Mouse (Mus musculus) kidney, adult 2 months (tissue): Measurements from ENCODE around the gene Adgrf1. TPM values are rescaled to one million over a fixed set of nuclear protein-coding genes. Genes with fewer than 3 reads are reported as not detected.
A peak's percentile ranks its signal among the peaks of the same experiment; 100 is the strongest.

Source experiments
- DNase-seq: peaks from one replicate; pipeline ENCODE4 v3.0.0; 2021
- H3K27ac ChIP-seq: fragments of 200-500 bp; 2 replicates; pipeline ENCODE4 v1.5.1; 2012; ENCODE audit warnings: low read depth, low read length, control low read depth, inconsistent platforms; ENCODE audit not compliant: insufficient read depth
- H3K27me3 ChIP-seq: fragments of 200-500 bp; replicated peaks from 2 replicates; pipeline ENCODE4 v1.6.1; 2012; ENCODE audit warnings: mild to moderate bottlenecking, moderate library complexity, low read length, inconsistent platforms; ENCODE audit not compliant: control insufficient read depth, insufficient read depth
- H3K36me3 ChIP-seq: fragments of 200-500 bp; 2 replicates; pipeline ENCODE4 v1.6.1; 2012; ENCODE audit warnings: mild to moderate bottlenecking, moderate library complexity, low read length, inconsistent platforms; ENCODE audit not compliant: control insufficient read depth, insufficient read depth
- H3K4me1 ChIP-seq: fragments of 200-500 bp; 2 replicates; pipeline ENCODE4 v1.6.1; 2011; ENCODE audit warnings: low read length; ENCODE audit not compliant: control insufficient read depth, insufficient read depth
- H3K4me3 ChIP-seq: fragments of 200-500 bp; 2 replicates; pipeline ENCODE4 v1.5.1; 2011; ENCODE audit warnings: mild to moderate bottlenecking, low read depth, low read length, control low read depth; ENCODE audit not compliant: insufficient read depth
- CTCF ChIP-seq: fragments of 200-500 bp; conservative IDR thresholded peaks from 2 replicates; pipeline ENCODE4 v1.5.1; 2011; ENCODE audit warnings: low read depth, mild to moderate bottlenecking, control low read depth, low read length, moderate library complexity, mixed read lengths; ENCODE audit not compliant: insufficient read depth, insufficient read length
- POLR2A ChIP-seq: fragments of 200-500 bp; IDR thresholded peaks from one replicate; pipeline ENCODE4 v1.6.1; 2011; ENCODE audit warnings: low read depth, low read length, control low read depth
- WGBS: fragments of 180-500 bp; shearing (Covaris S2); methylation state at CpG from one replicate; pipeline ENCODE4 v1.1.7; 2018; 5-methylcytosine and 5-hydroxymethylcytosine counted together
- polyA plus RNA-seq: library from polyadenylated mRNA; depleted of rRNA; stranded (reverse); fragments of >200 nt; gene quantifications from 2 replicates; pipeline ENCODE4 v1.2.3, GENCODE M21; 2012

Gene Adgrf1
- polyA plus RNA-seq, 1 experiment: 0.92 TPM

GRCm38 (mm10) chr17:43254261-43254660 is 15.9 kb upstream of the Adgrf1 start:
- Histone ChIP-seq H3K27me3 (no peaks in the 10 kb centered on the region), H3K4me3 (no peak overlapping the region), H3K36me3 (no peaks in the 10 kb centered on the region), H3K27ac (no peak overlapping the region), H3K4me1 (0 out of 2 replicates have a peak, but pooled peaks cover 5% of the 10 kb centered on the region)
- WGBS: 53% methylated on average over 3 of the region's 3 CpGs
- peak; percentile 46 for DNase-seq
- TF ChIP-seq POLR2A: no peak
- TF ChIP-seq CTCF: no peak

GRCm38 (mm10) chr17:43256536-43257135 is 13.5 kb upstream of the Adgrf1 start:
- Histone ChIP-seq H3K27me3 (no peaks in the 10 kb centered on the region), H3K27ac (no peak overlapping the region), H3K4me1 (0 out of 2 replicates have a peak, but pooled peaks cover 1% of the 10 kb centered on the region), H3K4me3 (no peak overlapping the region), H3K36me3 (no peaks in the 10 kb centered on the region)
- WGBS: 77% methylated on average over 12 of the region's 12 CpGs
- TF ChIP-seq POLR2A (no peak), CTCF (no peak)
- DNase-seq: no peak

- Histone ChIP-seq H3K36me3 (no peaks in the 10 kb centered on the region), H3K27me3 (no peaks in the 10 kb centered on the region), H3K4me1 (no peaks in the 10 kb centered on the region), H3K27ac (no peak overlapping the region), H3K4me3 (no peak overlapping the region)
- peak; percentile 12 for DNase-seq
- TF ChIP-seq CTCF (no peak), POLR2A (no peak)
- WGBS: 83% methylated on average over 1 of the region's 1 CpGs
Measured at GRCm38 (mm10) chr17:43257699-43258098, 12.4 kb upstream of the Adgrf1 start.

GRCm38 (mm10) chr17:43261937-43262336 is 8.2 kb upstream of the Adgrf1 start:
- no peaks in the 10 kb centered on the region for H3K36me3 ChIP-seq
- DNase-seq: no peak
- no peaks in the 10 kb centered on the region for H3K4me1 ChIP-seq
- no peak overlapping the region for H3K27ac ChIP-seq
- no peak overlapping the region for H3K4me3 ChIP-seq
- no peaks in the 10 kb centered on the region for H3K27me3 ChIP-seq
- TF ChIP-seq CTCF: no peak
- no peak for TF ChIP-seq POLR2A
- 96% methylated on average over 5 of the region's 5 CpGs for WGBS

- no peaks in the 10 kb centered on the region for H3K27me3 ChIP-seq
- no peaks in the 10 kb centered on the region for H3K4me1 ChIP-seq
- WGBS: 77% methylated on average over 7 of the region's 7 CpGs
- no peak overlapping the region for H3K27ac ChIP-seq
- H3K36me3 ChIP-seq: no peaks in the 10 kb centered on the region
- H3K4me3 ChIP-seq: no peak overlapping the region
- DNase-seq: no peak
- TF ChIP-seq POLR2A (no peak), CTCF (no peak)
Measured at GRCm38 (mm10) chr17:43264739-43265138, 5.4 kb upstream of the Adgrf1 start.

GRCm38 (mm10) chr17:43265178-43265837 is 4.8 kb upstream of the Adgrf1 start:
- no peaks in the 10 kb centered on the region for H3K36me3 ChIP-seq
- peak; percentile 79 for DNase-seq
- H3K27me3 ChIP-seq: no peaks in the 10 kb centered on the region
- no peak overlapping the region for H3K4me3 ChIP-seq
- TF ChIP-seq CTCF (peak; percentile 99; the same call in 1 of the 2 replicates), POLR2A (no peak)
- WGBS: 23% methylated on average over 26 of the region's 26 CpGs
- no peaks in the 10 kb centered on the region for H3K4me1 ChIP-seq
- H3K27ac ChIP-seq: no peak overlapping the region

- Histone ChIP-seq H3K27me3 (no peaks in the 10 kb centered on the region), H3K27ac (no peak overlapping the region), H3K4me3 (no peak overlapping the region), H3K36me3 (no peaks in the 10 kb centered on the region), H3K4me1 (no peaks in the 10 kb centered on the region)
- TF ChIP-seq POLR2A (no peak), CTCF (no peak)
- no peak for DNase-seq
- 97% methylated on average over 6 of the region's 6 CpGs for WGBS
Measured at GRCm38 (mm10) chr17:43265944-43266343, 4.2 kb upstream of the Adgrf1 start.
